Mouse (Mus musculus): Measurements from ENCODE around the gene Dpp6. TPM values are rescaled to one million over a fixed set of nuclear protein-coding genes. Genes with fewer than 3 reads are reported as not detected.

Gene Dpp6
- polyA plus RNA-seq, 1 experiment from 2014 or later, result 0.06 TPM

DNA sequence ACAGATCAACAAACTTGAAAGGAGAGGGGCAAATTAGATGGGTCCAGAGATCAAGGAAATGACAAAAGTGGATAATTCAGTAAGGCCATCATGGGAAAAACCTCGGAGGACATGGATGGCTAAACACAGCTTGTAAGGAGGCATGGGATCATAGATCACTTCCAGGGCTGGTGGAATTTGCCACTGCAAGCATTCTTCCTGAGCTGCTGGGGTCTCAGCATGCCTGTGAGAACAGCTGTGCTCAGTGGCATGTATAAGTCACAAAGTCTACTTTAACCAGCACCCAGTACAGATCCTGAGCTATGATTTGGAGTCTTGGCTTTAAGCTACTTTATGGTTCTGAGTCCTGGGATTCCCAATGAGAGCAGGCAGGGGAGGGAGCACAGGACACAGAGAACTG is 246.9 kb downstream of the Dpp6 start:
- H3K4me2 ChIP-seq (ENCODE audit: low read depth, low read length), result no peak overlapping the region
- H3K4me1 ChIP-seq (ENCODE audit: insufficient read depth), result no peaks in the 10 kb centered on the region
- no peak for DNase-seq
- ATAC-seq, result no peak
- H3K36me3 ChIP-seq (replicated peaks; ENCODE audit: insufficient read depth, low read length), result no peaks in the 10 kb centered on the region
- WGBS (ENCODE audit: insufficient replicate concordance), result 60% methylated on average over 1 of the region's 1 CpGs
- no peak for TF ChIP-seq CTCF (IDR thresholded peaks at IDR 0.05; ENCODE audit: low read depth)
- TF ChIP-seq EP300 (IDR thresholded peaks at IDR 0.05; ENCODE audit: low read depth), result no peak
- no peak overlapping the region for H3K27ac ChIP-seq (ENCODE audit: low read depth)
- no peak overlapping the region for H3K4me3 ChIP-seq (ENCODE audit: low read depth, low read length)
- no peaks in the 10 kb centered on the region for H3K27me3 ChIP-seq (ENCODE audit: insufficient read depth, low read length)
- H3K9ac ChIP-seq (replicated peaks), result no peak overlapping the region
- no peaks in the 10 kb centered on the region for H3K9me3 ChIP-seq (ENCODE audit: low read length)

DNA sequence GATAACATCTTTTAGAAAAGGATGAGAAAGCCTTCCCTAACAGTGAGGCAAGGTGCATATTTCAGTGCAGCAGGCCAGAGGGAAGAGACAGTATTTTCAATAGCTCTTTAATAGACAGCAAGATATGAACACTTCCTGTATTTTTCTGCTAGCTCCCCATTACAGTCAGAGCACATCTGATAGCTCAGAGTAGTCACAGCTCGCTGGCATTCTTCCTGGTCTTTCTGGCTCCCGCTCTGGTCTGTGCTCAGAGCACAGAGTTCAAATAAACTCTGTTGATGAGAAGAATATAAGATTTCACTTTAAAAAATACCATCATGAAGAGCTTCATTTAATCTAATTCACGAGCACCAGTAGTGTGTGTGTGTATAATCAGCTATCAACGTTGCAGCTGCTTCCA is 249.8 kb downstream of the Dpp6 start:
- Histone ChIP-seq H3K36me3 (replicated peaks; ENCODE audit: insufficient read depth, low read length) (no peaks in the 10 kb centered on the region), H3K27me3 (ENCODE audit: insufficient read depth, low read length) (no peaks in the 10 kb centered on the region), H3K9ac (replicated peaks) (no peak overlapping the region), H3K4me1 (ENCODE audit: insufficient read depth) (no peaks in the 10 kb centered on the region), H3K4me2 (ENCODE audit: low read depth, low read length) (no peak overlapping the region), H3K4me3 (ENCODE audit: low read depth, low read length) (no peak overlapping the region), H3K27ac (ENCODE audit: low read depth) (no peak overlapping the region), H3K9me3 (ENCODE audit: low read length) (no peaks in the 10 kb centered on the region)
- no peak for TF ChIP-seq CTCF (IDR thresholded peaks at IDR 0.05; ENCODE audit: low read depth)
- no peak for TF ChIP-seq EP300 (IDR thresholded peaks at IDR 0.05; ENCODE audit: low read depth)
- WGBS (ENCODE audit: insufficient replicate concordance), result 64% methylated on average over 4 of the region's 4 CpGs
- ATAC-seq, result no peak
- no peak for DNase-seq

DNA sequence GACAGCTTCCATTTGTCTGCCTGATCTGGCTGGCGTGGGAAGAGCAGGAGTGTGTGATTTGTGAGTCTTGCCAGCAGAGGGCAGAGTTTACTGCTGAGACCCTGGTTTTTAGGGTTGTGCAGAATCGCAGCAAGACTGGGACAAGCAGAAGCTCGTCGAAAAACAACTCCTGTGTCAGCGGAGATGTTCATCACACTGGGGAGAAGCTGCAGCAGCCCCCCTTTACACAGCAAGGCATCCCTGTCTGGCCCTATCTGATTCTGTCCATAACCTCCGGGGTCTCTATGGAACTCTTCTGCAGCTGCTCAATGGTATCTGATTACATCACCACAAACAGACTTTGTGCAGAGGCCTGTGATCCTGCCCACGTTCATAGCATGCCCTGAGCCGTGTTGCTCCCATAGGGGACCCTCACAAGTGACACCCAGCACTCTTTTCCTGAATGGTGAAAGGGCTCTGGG is 258.2 kb downstream of the Dpp6 start:
- no peak overlapping the region for H3K4me3 ChIP-seq (ENCODE audit: low read depth, low read length)
- H3K9me3 ChIP-seq (ENCODE audit: low read length), result no peaks in the 10 kb centered on the region
- ATAC-seq (no peak), DNase-seq (peak; percentile 25)
- H3K4me2 ChIP-seq (ENCODE audit: low read depth, low read length), result no peak overlapping the region
- 20% methylated on average over 8 of the region's 8 CpGs for WGBS (ENCODE audit: insufficient replicate concordance)
- no peaks in the 10 kb centered on the region for H3K27me3 ChIP-seq (ENCODE audit: insufficient read depth, low read length)
- peak; percentile 58 for TF ChIP-seq CTCF (IDR thresholded peaks at IDR 0.05; ENCODE audit: low read depth)
- no peak for TF ChIP-seq EP300 (IDR thresholded peaks at IDR 0.05; ENCODE audit: low read depth)
- no peak overlapping the region for H3K27ac ChIP-seq (ENCODE audit: low read depth)
- H3K4me1 ChIP-seq (ENCODE audit: insufficient read depth), result no peaks in the 10 kb centered on the region
- no peak overlapping the region for H3K9ac ChIP-seq (replicated peaks)
- no peaks in the 10 kb centered on the region for H3K36me3 ChIP-seq (replicated peaks; ENCODE audit: insufficient read depth, low read length)

DNA sequence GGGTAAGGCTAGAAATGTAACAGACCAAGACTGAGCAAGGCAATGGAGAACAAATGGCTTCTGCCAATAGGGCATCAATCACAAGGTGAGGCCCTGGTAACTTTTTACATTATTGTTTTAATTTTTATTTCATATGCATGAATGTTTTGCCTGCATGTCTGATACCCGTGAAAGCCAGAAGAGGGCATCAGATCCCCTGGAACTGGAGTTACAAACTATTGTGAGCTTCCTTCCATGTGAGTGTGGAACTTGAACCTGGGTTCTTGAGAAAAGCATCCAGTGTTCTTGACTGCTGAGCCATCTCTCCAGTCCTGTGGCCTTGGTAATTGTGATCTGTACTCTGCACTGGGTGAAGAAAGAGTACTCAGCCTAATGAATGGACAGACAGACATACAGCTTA is 259.0 kb downstream of the Dpp6 start:
- no peaks in the 10 kb centered on the region for H3K4me1 ChIP-seq (ENCODE audit: insufficient read depth)
- 0 out of 2 replicates have a peak, but pooled peaks have one; percentile 5 for TF ChIP-seq CTCF (IDR thresholded peaks at IDR 0.05; ENCODE audit: low read depth)
- no peak for TF ChIP-seq EP300 (IDR thresholded peaks at IDR 0.05; ENCODE audit: low read depth)
- no peaks in the 10 kb centered on the region for H3K36me3 ChIP-seq (replicated peaks; ENCODE audit: insufficient read depth, low read length)
- H3K4me3 ChIP-seq (ENCODE audit: low read depth, low read length), result no peak overlapping the region
- no peak overlapping the region for H3K9ac ChIP-seq (replicated peaks)
- no peaks in the 10 kb centered on the region for H3K27me3 ChIP-seq (ENCODE audit: insufficient read depth, low read length)
- H3K9me3 ChIP-seq (ENCODE audit: low read length), result no peaks in the 10 kb centered on the region
- no peak overlapping the region for H3K4me2 ChIP-seq (ENCODE audit: low read depth, low read length)
- no peak for ATAC-seq
- no peak overlapping the region for H3K27ac ChIP-seq (ENCODE audit: low read depth)
- 27% methylated on average over 1 of the region's 1 CpGs for WGBS (ENCODE audit: insufficient replicate concordance)
- DNase-seq, result no peak

DNA sequence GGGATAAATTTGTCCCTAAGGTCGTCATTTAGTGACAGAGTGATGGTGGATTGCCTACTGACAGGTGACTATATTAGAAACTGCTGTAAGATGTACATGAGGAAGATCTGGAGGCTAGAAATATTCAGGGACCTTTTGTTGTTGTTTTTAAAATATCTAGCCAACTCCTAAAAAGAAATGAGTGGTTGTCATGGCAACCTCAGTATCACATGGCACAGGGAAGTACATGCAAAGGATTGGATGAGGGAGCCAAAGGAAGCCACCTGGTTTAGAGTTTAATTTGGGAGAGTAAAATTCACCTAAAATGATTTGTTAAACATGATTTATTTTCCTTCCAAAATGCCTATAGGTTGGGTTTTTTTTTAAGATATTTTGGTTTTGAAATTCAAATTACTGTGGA is 260.8 kb downstream of the Dpp6 start:
- TF ChIP-seq CTCF (IDR thresholded peaks at IDR 0.05; ENCODE audit: low read depth), result no peak
- no peak for TF ChIP-seq EP300 (IDR thresholded peaks at IDR 0.05; ENCODE audit: low read depth)
- Histone ChIP-seq H3K36me3 (replicated peaks; ENCODE audit: insufficient read depth, low read length) (no peaks in the 10 kb centered on the region), H3K9me3 (ENCODE audit: low read length) (no peaks in the 10 kb centered on the region), H3K4me2 (ENCODE audit: low read depth, low read length) (no peak overlapping the region), H3K4me3 (ENCODE audit: low read depth, low read length) (no peak overlapping the region), H3K27ac (ENCODE audit: low read depth) (no peak overlapping the region), H3K4me1 (ENCODE audit: insufficient read depth) (no peaks in the 10 kb centered on the region), H3K27me3 (ENCODE audit: insufficient read depth, low read length) (no peaks in the 10 kb centered on the region), H3K9ac (replicated peaks) (no peak overlapping the region)
- ATAC-seq, result no peak
- no peak for DNase-seq
- WGBS (ENCODE audit: insufficient replicate concordance), result 45% methylated on average over 1 of the region's 1 CpGs

DNA sequence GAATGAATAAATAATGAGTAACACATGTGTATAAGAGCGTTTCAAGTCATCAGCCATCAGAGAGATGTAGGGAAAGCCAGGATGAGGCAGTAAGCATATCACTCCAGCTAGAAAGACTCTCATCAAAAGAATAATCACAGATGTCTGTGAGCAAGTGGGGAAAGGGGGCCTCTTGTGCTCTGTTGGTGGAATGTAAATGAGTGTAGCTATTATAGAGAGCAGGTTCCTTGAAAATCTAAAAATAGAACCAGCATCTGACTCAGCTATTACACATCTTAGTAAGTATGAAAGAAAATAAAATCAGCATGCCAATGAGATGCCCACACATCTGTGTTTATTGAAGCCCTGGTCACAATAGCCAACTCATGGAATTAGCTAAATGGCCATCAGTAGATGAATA is 264.3 kb downstream of the Dpp6 start:
- WGBS (ENCODE audit: insufficient replicate concordance), result 67% methylated on average over 1 of the region's 1 CpGs

DNA sequence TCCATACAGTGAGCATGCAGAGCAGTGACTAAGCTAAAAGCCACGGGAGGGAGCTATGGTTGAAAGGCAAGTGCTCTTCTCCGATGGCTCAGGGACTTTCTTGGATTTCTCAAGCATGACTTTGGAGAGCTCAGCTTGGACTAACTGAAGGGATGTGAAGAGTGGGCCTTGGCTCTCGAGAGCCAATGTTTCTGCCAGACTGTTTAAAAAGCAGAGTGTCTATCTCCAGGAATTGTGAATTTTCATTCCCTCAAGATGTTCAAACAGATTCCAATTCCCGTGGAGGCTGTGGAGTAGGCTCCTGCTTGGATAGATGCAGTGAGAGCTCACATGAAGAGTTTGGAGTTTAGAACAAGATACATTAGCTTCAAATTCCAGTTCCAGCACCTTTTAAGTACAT is 266.8 kb downstream of the Dpp6 start:
- Histone ChIP-seq H3K9me3 (ENCODE audit: low read length) (no peaks in the 10 kb centered on the region), H3K9ac (replicated peaks) (no peak overlapping the region), H3K36me3 (replicated peaks; ENCODE audit: insufficient read depth, low read length) (no peaks in the 10 kb centered on the region), H3K27ac (ENCODE audit: low read depth) (no peak overlapping the region), H3K4me1 (ENCODE audit: insufficient read depth) (no peaks in the 10 kb centered on the region), H3K27me3 (ENCODE audit: insufficient read depth, low read length) (no peaks in the 10 kb centered on the region), H3K4me2 (ENCODE audit: low read depth, low read length) (no peak overlapping the region), H3K4me3 (ENCODE audit: low read depth, low read length) (no peak overlapping the region)
- 57% methylated on average over 4 of the region's 4 CpGs for WGBS (ENCODE audit: insufficient replicate concordance)
- DNase-seq (no peak), ATAC-seq (no peak)
- no peak for TF ChIP-seq EP300 (IDR thresholded peaks at IDR 0.05; ENCODE audit: low read depth)
- TF ChIP-seq CTCF (IDR thresholded peaks at IDR 0.05; ENCODE audit: low read depth), result no peak

More for the DNA sequence above, 264.3 kb downstream of the Dpp6 start:
- H3K9me3 ChIP-seq (ENCODE audit: low read length), result no peaks in the 10 kb centered on the region
- TF ChIP-seq CTCF (IDR thresholded peaks at IDR 0.05; ENCODE audit: low read depth) (no peak), EP300 (IDR thresholded peaks at IDR 0.05; ENCODE audit: low read depth) (no peak)
- H3K4me1 ChIP-seq (ENCODE audit: insufficient read depth), result no peaks in the 10 kb centered on the region
- no peak overlapping the region for H3K4me3 ChIP-seq (ENCODE audit: low read depth, low read length)
- no peaks in the 10 kb centered on the region for H3K27me3 ChIP-seq (ENCODE audit: insufficient read depth, low read length)
- no peaks in the 10 kb centered on the region for H3K36me3 ChIP-seq (replicated peaks; ENCODE audit: insufficient read depth, low read length)
- H3K4me2 ChIP-seq (ENCODE audit: low read depth, low read length), result no peak overlapping the region
- DNase-seq, result no peak
- H3K27ac ChIP-seq (ENCODE audit: low read depth), result no peak overlapping the region
- ATAC-seq, result no peak
- no peak overlapping the region for H3K9ac ChIP-seq (replicated peaks)

All from liver, postnatal 0 days (tissue).